Mouse (Mus musculus) v-Abl transformed pro-B cells (cell line): ENCODE results near the gene Mylk.

Experiments
- in situ Hi-C, 2 experiments: fragments of 400-800 bp; cut with MboI; formaldehyde crosslinking; loops; one replicate each; pipeline ENCODE4 v1.15.1; 2025; ENCODE audit not compliant: unreplicated experiment in 2 of 2

Gene Mylk

DNA sequence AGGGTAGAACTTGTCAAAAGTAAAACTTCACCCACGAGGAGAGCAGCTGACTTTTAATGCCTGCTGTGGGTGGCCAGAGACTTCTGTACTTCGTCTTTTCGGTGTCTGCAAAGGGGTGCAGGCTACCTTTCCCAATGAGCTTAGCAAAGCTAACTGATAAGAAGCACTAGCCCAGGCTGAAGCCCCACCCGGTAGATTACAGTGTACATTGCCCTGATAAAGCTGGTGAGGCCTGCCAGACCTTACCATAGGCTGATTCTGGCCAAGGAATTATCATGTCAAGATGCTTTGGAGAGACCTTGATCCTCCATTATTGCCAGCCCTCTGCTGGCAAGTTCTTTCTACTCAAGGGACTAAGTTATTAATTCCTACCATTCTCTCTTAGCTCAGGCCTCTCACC lies 188.2 kb downstream of the Mylk start:
- in situ Hi-C loops: no loop called here

DNA sequence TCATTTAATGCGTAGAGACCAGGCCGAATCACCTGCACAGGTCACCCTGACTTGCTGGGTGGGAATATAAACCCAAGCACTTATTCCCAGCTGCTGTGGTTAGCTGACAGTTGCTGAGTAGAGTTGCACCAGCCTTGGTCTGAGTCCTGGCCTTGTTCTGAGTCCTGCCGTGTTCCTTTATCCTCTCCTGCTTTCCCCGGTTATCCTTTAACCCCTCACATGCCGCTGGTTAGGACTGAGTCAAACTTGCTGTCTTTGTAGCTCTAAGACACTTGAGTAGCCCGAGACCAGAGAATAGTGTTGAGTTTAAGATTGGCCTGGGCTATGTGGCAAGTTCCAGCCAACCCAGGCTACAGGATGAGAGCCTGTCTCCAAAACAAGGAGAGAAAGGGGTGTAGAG lies 189.5 kb downstream of the Mylk start:
- in situ Hi-C loops: no loop called here

DNA sequence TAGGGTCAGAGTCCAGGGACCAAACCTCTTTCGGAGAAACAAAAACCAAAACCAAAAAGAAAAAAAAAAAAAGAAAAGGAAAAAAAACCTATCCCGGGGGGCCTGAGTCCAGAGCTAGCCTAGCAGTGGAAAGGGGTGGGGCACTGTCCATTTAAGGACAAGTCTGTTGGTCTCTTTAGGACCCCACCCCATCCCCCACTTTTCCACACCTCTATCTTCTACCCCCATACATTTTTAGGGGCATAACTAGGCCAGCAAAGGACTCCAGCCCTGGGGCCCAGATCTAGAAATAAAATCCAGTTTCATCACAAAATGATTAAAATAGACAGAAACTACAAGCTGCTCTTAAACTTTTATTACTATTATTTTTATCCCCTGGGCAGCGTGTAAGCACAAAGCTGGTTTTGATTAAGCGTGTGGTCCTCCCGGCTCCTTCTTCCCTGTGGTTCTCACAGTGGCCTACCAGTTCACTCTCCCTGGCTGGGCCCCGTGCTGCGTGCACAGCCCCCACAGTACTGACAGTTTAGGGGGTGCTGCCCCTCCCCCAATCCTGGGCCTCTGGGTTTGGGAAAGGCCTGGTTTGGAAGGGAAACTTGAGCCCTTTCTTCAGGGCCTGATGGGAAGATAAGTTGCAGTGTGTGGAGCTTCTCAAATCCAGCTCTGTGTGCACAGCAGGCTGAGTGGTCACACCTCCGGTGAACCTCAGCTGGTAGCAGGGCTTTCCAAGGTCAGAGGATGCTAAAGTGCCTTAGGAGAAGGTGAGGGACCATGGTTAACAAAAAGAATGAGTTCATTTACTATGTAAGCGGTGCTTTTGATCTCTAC lies 190.7 kb downstream of the Mylk start:
- in situ Hi-C loops: no loop called here

DNA sequence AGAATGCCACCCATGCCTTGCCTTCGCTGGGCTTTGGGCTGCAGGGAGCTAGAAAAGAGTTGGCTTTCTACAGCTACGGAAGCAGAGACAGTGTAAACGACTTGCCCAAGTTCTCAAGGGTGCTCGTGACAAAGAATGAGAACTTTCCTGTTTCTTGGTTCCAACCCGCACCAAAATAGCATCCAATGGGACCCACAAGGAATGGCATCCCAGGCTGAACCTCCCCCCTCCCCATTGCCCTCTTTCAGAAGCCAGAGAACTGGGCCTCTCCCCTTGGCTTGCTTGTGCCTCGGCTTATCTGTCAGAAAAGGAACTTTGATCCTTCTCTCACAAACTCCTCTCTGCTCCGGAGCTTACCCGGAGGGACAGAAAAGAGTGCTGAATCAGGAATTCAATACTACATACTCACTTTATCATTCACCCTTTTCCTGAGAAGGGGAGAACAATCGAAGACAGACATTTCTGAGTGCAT lies 191.4 kb downstream of the Mylk start:
- in situ Hi-C loops: no loop called here

DNA sequence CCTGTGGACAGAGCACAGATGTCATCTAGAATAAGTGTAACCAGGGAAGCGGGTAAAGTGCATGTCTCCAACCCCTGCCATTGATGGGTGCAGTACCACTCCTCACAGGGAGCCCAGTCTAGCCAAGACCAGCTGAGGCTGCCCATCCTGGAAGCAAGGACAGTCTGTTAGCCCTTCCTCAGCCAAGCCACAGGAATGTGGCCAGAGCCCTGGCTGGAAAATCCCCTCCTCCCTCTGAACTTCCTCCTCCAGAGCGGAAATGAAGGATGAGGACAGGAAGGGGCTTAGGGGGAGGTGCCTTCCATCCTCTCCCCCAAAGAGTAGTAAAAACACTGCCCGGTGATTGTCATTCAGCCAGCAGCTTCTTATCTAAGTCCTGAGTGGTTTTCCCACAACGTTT lies 192.6 kb downstream of the Mylk start:
- in situ Hi-C loops: no loop called here

DNA sequence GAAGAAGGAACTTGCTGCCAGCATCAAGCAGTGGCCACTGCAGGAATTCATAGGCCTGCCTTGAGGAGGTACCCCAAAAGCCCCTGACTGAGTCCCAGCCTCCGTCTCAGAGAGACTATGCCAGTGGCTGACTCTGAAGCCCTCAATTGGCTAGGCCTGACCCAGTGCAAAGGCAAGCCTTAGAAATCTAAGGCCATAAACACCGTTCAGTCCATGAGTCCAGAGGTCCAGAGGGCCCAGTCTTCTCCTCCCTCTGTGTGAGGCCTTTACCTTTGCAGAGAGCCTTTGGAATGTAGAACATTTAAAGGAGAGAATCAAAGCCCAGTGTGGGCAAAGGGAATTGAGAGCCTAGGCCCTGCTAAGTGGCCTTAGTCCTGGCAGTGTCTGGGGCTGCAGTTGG lies 193.2 kb downstream of the Mylk start:
- in situ Hi-C loops: no loop called here

DNA sequence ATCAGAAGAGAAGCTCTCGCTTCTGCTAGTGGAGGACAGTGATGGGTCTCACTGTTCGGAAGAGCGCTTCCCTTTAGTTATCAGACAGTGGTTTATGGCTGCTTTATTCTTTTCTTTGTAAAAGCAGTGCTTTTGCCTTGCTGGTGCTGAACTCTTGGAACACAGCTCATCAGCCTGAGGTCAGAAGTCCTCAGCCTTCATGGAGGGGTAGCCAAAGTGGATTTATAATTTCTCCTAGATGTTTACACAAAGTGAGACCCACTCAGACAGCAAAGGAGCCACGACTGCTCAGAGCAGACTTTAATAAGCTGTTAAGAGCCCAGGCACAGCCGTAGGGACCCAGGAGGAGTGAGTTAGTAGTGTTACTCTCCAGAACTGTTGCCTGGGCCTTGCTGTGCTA lies 194.9 kb downstream of the Mylk start:
- in situ Hi-C loops: no loop called here

DNA sequence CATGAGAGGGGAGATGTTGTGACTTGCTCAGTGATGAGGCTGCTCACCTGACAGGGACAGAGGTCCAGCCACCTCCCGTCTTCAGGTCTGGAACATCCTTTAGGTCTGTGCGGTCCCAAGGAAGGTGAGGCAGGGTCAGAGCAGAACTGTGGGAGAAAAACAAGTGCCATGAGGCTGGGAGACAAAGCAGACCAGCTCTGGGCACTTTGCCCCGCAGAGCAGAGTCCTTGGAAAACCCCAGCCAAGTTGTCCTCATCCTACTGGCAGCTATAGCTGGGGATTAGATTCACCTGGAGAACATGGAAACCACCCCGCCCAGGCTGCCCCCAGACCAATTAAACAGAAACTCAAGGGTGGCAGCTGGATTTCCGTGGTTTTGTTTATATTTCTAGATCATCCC lies 195.4 kb downstream of the Mylk start:
- in situ Hi-C loops: no loop called here

DNA sequence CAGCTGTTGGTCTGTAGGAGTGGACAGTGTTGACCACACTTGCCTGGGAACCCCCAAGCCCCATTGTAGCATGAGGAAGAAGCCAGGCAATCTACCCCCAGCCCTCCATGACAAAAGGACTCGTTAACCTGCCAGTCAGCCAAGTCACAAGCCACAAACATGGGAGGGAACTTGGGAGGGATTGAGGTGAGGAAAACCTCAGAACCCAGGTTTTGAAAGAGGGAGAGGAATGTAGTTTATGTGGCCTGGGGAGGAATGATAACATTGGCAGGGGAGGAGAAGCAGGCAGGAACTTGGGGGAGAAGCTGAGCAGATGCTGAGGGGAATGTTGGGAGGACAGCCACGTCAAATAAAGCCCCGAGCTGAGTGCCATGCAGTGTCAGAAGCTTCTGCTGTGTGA lies 196.9 kb downstream of the Mylk start:
- in situ Hi-C loops: no loop called here

DNA sequence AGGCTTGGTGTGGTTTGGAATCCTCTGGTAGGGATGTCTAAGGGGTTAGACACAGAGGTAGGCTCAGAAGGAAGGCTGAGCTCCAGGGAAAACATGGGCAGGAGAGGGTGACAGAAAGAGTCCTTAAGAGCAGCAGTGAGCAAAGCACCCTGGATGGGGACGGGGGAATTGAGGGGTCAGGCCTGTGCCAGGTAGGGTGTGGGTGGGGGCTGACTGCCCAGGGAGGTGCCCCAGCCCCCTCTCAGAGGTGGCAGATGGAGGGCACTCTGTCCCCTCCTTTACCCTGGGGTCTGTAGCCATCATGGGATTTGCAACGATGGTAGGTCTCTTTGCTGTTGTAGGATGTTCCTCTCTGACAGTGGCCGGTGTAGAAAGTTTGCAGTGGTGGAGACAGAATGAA lies 201.3 kb downstream of the Mylk start:
- in situ Hi-C loops: no loop called here

DNA sequence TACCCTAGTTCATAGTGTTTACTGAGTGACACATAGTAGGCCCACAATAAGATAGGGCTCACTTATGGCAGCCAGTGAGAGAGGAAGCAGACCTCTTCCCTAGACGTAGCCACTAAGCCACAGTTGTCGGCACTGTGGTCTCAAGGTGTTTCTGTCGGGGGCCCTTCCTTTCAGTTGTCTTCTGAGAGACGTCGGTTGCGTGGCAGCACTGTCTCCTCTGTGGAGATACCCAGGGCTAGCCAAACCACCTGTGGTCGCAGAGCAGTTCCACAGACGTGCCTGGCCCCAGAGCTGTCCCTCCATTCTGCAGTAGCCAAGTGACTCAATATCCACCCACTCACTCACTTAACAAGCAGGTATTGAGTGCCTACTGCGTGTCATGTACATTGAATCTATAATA lies 205.9 kb downstream of the Mylk start:
- in situ Hi-C loops: no loop called here

DNA sequence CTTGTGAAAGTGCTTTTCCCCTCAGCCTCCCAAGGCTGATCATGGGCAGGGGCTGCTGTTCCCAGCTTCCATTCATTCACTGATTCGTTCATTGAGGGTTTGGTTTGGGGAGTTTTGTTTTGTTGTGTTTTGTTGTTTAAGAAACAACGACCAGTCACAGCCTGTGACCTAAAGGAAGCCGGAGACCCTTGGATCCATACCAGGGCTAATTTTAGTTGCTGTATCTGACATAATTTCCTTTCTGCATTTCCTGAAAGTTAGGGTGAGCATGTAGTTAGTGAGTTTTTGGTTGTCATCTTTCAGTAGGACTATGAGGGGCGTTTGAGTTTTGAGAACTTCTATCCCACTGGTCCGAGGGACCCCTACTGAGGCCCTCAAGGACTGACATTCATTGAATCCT lies 207.2 kb downstream of the Mylk start:
- in situ Hi-C loops: no loop called here

DNA sequence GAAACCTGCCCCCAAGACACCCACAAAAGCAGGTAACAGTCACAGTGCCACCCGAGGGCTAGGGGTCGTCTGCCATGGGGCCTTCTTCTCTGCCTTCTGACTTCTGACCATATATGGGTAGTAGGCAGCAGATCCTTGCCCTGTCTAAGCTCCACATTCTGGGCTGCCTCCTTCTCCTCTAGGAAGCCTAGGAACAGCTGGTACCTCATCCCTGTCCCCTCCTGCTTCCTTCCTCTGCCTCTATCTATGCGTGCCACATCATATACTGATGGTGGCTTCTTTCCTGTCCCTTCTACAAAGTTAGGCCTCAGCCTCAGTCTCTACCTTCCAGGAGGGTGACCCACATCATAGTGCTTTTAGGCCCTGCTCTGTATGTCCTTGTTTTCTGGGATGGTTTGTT lies 207.8 kb downstream of the Mylk start:
- in situ Hi-C loops: no loop called here

DNA sequence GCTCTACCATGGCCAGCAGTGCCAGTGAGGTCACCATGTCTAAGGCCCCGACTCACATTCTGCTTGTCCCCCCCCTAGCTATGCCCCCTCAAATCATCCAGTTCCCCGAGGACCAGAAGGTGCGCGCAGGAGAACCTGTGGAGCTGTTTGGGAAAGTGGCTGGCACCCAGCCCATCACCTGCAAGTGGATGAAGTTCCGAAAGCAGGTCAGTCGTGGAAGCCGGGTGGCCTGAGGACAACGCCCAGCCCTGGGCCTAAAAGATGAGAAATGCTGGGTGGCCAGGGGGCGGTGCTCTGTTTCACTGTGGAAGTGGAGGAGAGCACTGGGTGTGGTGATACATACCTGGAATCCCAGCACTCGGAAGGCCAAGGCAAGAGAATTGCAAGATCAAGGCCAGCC lies 208.5 kb downstream of the Mylk start:
- in situ Hi-C loops: no loop called here

DNA sequence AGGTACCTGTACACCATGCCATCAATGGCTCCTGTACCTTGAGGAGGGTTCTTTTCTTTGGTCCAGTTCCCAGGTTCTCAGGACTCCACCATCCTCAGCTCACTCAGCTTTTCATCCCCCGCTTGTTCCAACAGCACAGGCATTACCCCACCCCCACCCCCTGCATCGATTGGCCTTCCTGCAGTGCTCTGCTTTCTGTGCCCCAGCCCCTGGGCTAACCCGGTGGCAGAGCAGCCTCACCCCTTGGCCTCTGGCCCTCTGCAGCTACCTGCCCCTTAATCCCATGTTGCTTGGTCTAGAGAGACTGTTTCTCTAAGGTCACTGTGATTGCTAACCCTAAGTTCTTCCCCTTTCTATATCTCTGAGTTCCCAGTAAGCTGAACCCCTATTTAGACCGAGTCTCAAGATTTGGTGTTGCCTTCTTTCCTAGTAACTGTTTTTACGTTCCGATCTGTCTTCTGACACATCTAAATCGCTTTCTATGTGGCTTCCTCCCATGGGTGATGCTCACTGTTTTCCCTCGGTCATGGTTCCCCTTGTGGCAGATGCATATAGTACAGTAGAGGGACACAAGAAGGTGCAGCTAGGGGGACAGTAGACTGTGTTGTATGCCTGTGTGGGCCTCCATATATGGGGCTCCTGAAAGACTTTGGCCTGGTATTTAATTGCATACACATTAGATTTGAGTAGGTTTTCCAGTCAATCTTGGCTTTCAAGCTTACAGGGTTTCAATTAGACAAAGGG lies 212.6 kb downstream of the Mylk start:
- in situ Hi-C loops: no loop called here

DNA sequence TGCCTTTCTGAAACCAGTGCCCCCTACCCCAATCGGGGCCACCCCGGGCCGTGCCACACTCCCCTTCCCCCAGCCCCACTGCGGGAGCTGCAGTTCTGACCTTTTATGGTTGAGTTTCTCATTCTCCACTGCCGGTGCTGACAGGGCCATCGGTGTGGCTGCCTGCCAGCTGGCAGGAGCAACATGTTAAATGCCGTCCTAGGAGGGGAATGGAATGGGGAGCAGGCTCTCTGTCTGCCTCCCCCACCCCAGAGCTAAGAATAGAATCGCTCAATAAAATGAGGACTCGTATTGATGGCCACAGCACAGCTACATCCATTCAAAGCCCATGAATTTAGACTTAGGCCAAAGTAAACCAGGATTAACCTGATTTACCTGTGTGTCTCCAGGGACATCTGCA lies 213.7 kb downstream of the Mylk start:
- in situ Hi-C loops: no loop called here

DNA sequence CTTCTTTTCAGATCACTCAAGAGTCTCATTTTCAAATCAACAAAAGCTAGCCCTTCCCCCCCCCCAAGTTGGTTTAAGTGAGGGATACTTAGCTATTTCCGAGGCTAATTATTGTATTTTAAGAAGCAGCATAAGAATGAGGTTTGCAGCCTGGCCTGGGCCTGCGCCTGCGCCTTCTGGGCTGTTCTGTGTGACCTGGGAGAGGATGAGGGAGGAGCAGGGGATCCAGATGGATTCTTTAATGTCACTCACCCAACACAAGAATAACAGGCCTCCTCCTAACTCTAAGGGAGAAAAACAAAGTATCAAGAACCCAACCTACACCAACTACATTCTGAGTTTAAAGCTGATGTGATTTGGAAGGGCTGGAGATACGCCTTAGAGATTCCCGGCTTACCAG lies 214.3 kb downstream of the Mylk start:
- in situ Hi-C loops: no loop called here

DNA sequence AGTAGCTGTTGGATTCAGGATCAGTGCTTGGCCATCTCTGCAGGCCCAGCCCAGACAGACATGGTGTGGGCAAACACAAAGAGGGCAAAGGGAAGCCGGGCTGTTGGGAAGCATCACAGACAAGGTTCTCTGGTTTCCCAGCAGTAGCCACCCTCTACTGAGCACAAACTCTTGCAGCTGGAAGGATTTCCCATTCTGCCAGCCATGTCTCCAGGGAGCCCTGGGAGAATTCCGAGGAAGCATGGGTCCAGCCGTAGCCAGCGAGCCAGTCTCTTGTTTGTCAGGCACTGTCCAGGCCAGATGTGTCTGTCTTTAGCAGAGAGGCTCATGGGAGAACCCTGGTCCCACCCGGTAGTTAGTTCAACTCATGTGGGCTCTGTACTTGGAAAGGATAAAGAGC lies 215.2 kb downstream of the Mylk start:
- in situ Hi-C loops: no loop called here

DNA sequence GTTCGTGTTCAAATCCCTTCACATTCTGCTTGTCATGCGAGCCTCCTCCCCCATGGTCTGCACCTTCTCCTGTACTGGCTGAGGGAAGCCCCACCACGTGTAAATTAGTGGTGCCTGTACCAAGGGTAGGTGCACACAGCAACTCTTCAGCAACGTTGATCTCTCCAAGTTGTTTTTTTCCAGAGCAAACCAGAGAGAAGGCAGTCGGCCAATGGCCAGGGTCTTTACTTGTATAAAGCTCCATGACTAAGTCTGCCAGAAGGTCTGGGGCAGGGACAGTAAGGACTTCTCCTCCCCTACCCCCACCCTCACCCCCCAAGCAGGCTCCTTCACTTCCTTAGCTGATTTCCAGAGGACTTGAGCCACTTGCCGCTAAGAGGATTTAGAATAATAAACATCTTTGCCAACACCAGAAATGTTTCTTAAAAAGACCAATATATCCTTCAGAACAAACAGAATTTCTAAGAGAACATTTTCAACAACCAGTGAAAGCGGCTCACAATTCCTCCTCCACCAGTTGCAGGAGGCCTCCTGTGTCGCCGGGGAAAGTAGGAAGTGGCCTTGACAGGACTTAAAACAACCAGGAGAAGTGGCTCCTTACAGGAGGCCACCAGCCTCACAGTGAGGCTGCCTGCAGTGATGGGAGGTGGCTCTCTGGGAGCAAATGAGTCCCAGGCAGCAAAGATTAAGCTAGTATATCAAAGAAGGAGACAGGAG lies 216.0 kb downstream of the Mylk start:
- in situ Hi-C loops: no loop called here

DNA sequence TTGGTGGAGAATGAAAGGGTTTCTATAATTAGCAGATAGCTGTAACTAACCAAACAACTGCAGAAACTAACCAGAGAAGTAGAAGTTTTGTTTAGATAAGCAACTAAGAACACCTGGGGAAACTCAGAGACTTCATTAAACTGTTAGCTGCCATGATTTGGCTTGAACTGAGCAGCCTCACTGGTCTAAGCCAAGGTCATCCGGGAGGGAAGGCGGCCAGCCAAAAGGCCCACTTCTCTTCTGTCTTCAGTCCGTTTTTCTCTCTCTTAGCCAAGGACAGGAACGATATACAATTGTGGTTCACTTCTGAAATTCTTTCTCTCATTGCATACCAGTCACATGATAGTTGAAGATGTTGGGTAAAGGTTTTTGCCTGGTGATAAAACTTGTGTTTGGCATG lies 217.3 kb downstream of the Mylk start:
- in situ Hi-C loops: no loop called here

DNA sequence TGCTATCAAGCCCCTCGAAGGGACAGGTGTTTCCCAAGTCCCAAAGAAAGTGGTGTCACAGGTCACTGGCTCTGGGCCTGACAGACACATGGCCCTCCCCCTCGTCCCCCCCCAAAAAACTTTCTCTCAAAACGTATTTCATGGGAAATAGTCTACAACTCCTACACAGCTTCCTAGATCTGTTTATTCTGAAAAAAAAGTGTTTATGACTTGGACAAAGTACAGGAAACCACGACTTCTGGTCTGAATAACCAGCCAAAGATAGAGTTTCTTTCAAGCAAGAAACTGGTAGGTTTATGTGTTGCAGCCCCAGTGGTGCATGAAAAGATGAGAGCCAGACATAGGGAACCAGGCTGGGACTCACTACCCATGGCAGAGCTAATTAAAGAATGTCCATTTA lies 218.0 kb downstream of the Mylk start:
- in situ Hi-C loops: no loop called here
